Mouse (Mus musculus) liver, postnatal 0 days (tissue): Measurements from ENCODE around the gene Hoga1. TPM values are rescaled to one million over a fixed set of nuclear protein-coding genes. Genes with fewer than 3 reads are reported as not detected.

Source experiments
- ATAC-seq: fragments of 200-750 bp; cut with Nextera tagmentation; 2 replicates; pipeline ENCODE4 v1.8.0; 2017; ENCODE audit warnings: mild to moderate bottlenecking, moderate library complexity
- DNase-seq: peaks from one replicate; pipeline ENCODE4 v3.0.0-alpha.2; 2016
- H3K27ac ChIP-seq: fragments of 300-500 bp; sonication (generic); 2 replicates; pipeline ENCODE4 v1.5.1; 2014; ENCODE audit warnings: antibody characterized with exemption, moderate library complexity, mild to moderate bottlenecking, low read depth
- H3K27me3 ChIP-seq: fragments of 300-500 bp; sonication (generic); 2 replicates; pipeline ENCODE4 v1.6.1; 2014; ENCODE audit warnings: low read length, control low read depth, mixed read lengths; ENCODE audit not compliant: insufficient read depth
- H3K36me3 ChIP-seq: fragments of 300-500 bp; sonication (generic); replicated peaks from 2 replicates; pipeline ENCODE4 v1.6.1; 2014; ENCODE audit warnings: mild to moderate bottlenecking, control low read depth, low read length, moderate library complexity, mixed read lengths; ENCODE audit not compliant: insufficient read depth
- H3K4me1 ChIP-seq: fragments of 300-500 bp; sonication (generic); 2 replicates; pipeline ENCODE4 v1.6.1; 2014; ENCODE audit warnings: antibody characterized with exemption, mild to moderate bottlenecking, control low read depth; ENCODE audit not compliant: insufficient read depth
- H3K4me2 ChIP-seq: fragments of 300-500 bp; sonication (generic); 2 replicates; pipeline ENCODE4 v1.6.1; 2014; ENCODE audit warnings: low read depth, mild to moderate bottlenecking, low read length, moderate library complexity, mixed read lengths
- H3K4me3 ChIP-seq: fragments of 300-500 bp; sonication (generic); 2 replicates; pipeline ENCODE4 v1.5.1; 2014; ENCODE audit warnings: low read depth, low read length
- H3K9ac ChIP-seq: fragments of 300-500 bp; sonication (generic); replicated peaks from 2 replicates; pipeline ENCODE4 v1.6.1; 2014; ENCODE audit warnings: mild to moderate bottlenecking, moderate library complexity
- H3K9me3 ChIP-seq: fragments of 300-500 bp; sonication (generic); 2 replicates; pipeline ENCODE4 v1.6.1; 2016; ENCODE audit warnings: mild to moderate bottlenecking, control low read depth, low read length, mixed read lengths
- CTCF ChIP-seq: sonication (generic); IDR thresholded peaks from 2 replicates; pipeline ENCODE4 v1.5.1; 2016; ENCODE audit warnings: antibody characterized with exemption, low read depth
- EP300 ChIP-seq: IDR thresholded peaks from 2 replicates; pipeline ENCODE4 v1.6.1; 2016; ENCODE audit warnings: antibody characterized with exemption, low read depth, mild to moderate bottlenecking
- WGBS: fragments of 180-500 bp; shearing (Covaris S2); extraction: QIAGEN DNeasy Blood & Tissue Kit; methylation state at CpG from one replicate; pipeline ENCODE4 v1.1.7; 2014; ENCODE audit not compliant: insufficient replicate concordance; 5-methylcytosine and 5-hydroxymethylcytosine counted together
- polyA plus RNA-seq: library from polyadenylated mRNA; unstranded; fragments of >200 nt; fragmentation: Nextera tagmentation; extraction: Ambion mirVana; gene quantifications from 2 replicates; pipeline ENCODE4 v1.2.1, GENCODE M21; 2015

Gene Hoga1
- polyA plus RNA-seq, 1 experiment from 2014 or later = 183 TPM

DNA sequence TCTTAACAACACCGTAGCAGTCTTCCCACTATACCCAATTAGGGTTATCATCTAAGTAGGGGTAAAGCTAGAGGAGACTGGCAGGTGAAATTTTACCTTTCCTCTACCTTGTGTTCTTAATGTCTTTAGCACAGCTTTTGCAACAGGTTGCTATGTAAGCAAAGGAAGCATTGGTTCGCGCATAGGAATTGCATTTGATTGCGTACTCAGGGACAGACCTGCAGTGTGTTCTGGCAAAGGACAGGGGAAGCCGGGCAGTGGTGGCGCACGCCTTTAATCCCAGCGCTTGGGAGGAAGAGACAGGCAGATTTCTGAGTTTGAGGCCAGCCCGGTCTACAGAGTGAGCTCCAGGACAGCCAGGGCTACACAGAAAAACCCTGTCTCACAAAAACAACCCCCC, 72.7 kb downstream of the Hoga1 start:
- Histone ChIP-seq H3K4me3 (no peak overlapping the region), H3K4me2 (no peak overlapping the region), H3K27ac (peak overlapping the region; percentile 66; the same call in 1 of the 2 replicates), H3K27me3 (no peaks in the 10 kb centered on the region), H3K36me3 (peaks cover 61% of the 10 kb centered on the region), H3K9me3 (no peaks in the 10 kb centered on the region), H3K4me1 (no peaks in the 10 kb centered on the region), H3K9ac (no peak overlapping the region)
- TF ChIP-seq EP300 (no peak), CTCF (no peak)
- DNase-seq (no peak), ATAC-seq (peak; percentile 78)
- WGBS = 73% methylated on average over 9 of the region's 9 CpGs

DNA sequence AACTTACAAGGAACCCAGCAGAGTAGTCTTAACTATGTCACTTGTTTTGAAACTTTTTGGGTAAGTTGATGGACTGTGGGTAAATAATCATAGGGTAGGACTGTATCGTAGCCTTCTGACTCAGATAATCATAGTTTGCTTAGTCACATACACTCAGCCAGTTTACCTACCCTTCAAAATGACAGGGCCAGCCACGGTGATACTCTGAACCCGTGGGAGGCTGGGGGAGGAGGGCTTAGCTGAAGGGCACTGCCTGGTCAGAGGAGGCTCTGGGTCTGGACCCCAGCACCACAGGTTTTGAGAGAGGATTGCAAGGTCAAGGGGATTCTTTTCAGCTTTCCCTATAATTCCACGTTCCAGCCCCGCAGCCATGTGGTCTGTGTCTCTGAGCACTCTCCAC, 73.2 kb downstream of the Hoga1 start:
- no peak for DNase-seq
- peaks cover 63% of the 10 kb centered on the region for H3K36me3 ChIP-seq
- ATAC-seq = peak; percentile 74

DNA sequence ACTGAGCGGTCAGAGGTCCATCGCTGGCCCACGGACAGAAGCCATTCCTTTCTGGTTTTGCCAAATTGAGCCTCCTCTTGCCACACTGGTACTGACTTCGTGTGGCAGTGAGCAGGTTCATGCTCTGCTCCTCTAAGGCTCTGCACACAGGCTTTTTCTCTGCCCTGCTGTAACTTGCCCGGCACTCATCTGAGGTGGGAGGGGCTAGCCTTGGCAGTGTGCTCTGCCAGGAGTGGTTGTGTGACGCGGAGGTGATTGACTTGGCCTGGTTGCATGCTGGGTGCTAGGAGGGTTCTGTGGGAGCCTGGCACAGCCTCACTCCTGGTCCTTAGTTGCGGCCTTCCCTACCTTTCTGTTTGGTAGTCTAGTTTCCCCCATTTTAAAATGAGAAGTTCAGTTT, 75.0 kb downstream of the Hoga1 start:
- Histone ChIP-seq H3K27me3 (no peaks in the 10 kb centered on the region), H3K36me3 (peaks cover 56% of the 10 kb centered on the region), H3K9ac (no peak overlapping the region), H3K27ac (no peak overlapping the region), H3K4me2 (no peak overlapping the region), H3K9me3 (no peaks in the 10 kb centered on the region), H3K4me3 (no peak overlapping the region), H3K4me1 (no peaks in the 10 kb centered on the region)
- ATAC-seq (no peak), DNase-seq (no peak)
- TF ChIP-seq EP300 (no peak), CTCF (no peak)
- WGBS = 82% methylated on average over 8 of the region's 8 CpGs

More for the DNA sequence above, 73.2 kb downstream of the Hoga1 start:
- peak overlapping the region; percentile 66; the same call in 1 of the 2 replicates for H3K27ac ChIP-seq
- H3K9me3 ChIP-seq = no peaks in the 10 kb centered on the region
- no peak overlapping the region for H3K4me3 ChIP-seq
- H3K4me1 ChIP-seq = no peaks in the 10 kb centered on the region
- no peak overlapping the region for H3K4me2 ChIP-seq
- no peaks in the 10 kb centered on the region for H3K27me3 ChIP-seq
- no peak overlapping the region for H3K9ac ChIP-seq
- TF ChIP-seq CTCF (no peak), EP300 (no peak)
- WGBS = 54% methylated on average over 5 of the region's 5 CpGs

Other genes starting within 250 kb of the Hoga1 start
- gene Arhgap19, start 243.6 kb upstream of the Hoga1 start, polyA plus RNA-seq = 10.5 and 12.9 TPM in 2 replicates
- gene Frat1, start 215.6 kb upstream of the Hoga1 start, polyA plus RNA-seq = 7.8 and 8.1 TPM in 2 replicates
- gene Frat2, start 197.5 kb upstream of the Hoga1 start, polyA plus RNA-seq = 3.3 and 3.7 TPM in 2 replicates
- 4.1 and 4.3 TPM in 2 replicates for gene Rrp12, start 149.4 kb upstream of the Hoga1 start, polyA plus RNA-seq
- gene Pgam1, start 133.7 kb upstream of the Hoga1 start, polyA plus RNA-seq = 153 and 183 TPM in 2 replicates
- gene Exosc1, start 112.2 kb upstream of the Hoga1 start, polyA plus RNA-seq = 31.3 and 34.5 TPM in 2 replicates
- 22.6 and 24.9 TPM in 2 replicates for gene Zdhhc16, start 112.1 kb upstream of the Hoga1 start, polyA plus RNA-seq
- gene Mms19, start 64.5 kb upstream of the Hoga1 start, polyA plus RNA-seq = 7.3 and 9.2 TPM in 2 replicates
- gene Ubtd1, start 63.8 kb upstream of the Hoga1 start, polyA plus RNA-seq = 6.9 and 9.0 TPM in 2 replicates
- 0.22 and 1.1 TPM in 2 replicates for gene Ankrd2, start 9.6 kb upstream of the Hoga1 start, polyA plus RNA-seq
- gene 4933411K16Rik, start 6.6 kb downstream of the Hoga1 start, polyA plus RNA-seq = 0.18 and 0.40 TPM in 2 replicates
- gene Morn4, start 40.7 kb downstream of the Hoga1 start, polyA plus RNA-seq = 0.54 and 0.63 TPM in 2 replicates
- 16.1 and 18.3 TPM in 2 replicates for gene Pi4k2a, start 44.9 kb downstream of the Hoga1 start, polyA plus RNA-seq
- gene Avpi1, start 83.4 kb downstream of the Hoga1 start, polyA plus RNA-seq = 50.0 and 58.5 TPM in 2 replicates
- gene Marveld1, start 101.8 kb downstream of the Hoga1 start, polyA plus RNA-seq = 4.7 and 6.6 TPM in 2 replicates
- 8.0 and 8.5 TPM in 2 replicates for gene Zfyve27, start 118.3 kb downstream of the Hoga1 start, polyA plus RNA-seq
- gene Sfrp5, start 156.6 kb downstream of the Hoga1 start, polyA plus RNA-seq = not detected in 2 replicates
- not detected in 2 replicates for gene Golga7b, start 202.0 kb downstream of the Hoga1 start, polyA plus RNA-seq